Mouse (Mus musculus): Measurements from ENCODE around the gene Selplg. TPM values are rescaled to one million over a fixed set of nuclear protein-coding genes. Genes with fewer than 3 reads are reported as not detected.

The Selplg gene
- polyA plus RNA-seq, 1 experiment from 2014 or later = 2.5 TPM

DNA sequence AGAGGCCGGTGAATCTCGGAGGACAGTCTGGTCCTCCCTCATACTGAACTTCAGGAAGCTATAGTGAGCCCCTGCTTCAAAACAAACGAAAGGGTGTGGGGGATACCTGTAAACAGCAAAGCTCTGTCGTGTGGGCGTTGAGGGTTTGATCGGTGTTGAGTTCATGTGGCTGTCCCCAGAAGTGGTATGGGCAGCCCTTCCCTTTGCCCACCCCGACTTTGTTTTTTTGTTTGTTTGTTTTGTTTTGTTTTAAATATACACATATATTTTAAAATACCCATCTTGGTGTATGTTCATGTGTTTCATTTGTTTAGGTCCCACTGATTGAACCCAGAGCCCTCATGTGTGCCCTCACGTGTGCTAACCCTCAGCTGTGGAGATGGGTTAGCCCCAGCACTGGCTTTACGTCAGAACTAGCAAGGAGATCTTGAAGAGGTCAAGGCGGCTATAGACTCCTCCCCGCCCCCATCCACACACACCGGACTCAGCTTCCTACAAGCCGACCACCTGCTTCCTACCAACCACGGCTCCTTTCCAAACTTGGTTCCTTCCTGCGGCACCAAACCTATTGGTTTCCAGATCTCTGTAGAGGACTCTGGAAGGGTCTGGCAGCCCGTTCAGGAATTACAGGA is 988 bp upstream of the Selplg start:
- no peaks in the 10 kb centered on the region for H3K27me3 ChIP-seq
- H3K36me3 ChIP-seq = peaks cover 3% of the 10 kb centered on the region; the same call in 1 of the 2 replicates
- peaks cover 9% of the 10 kb centered on the region; the same call in 1 of the 2 replicates for H3K4me1 ChIP-seq (replicated peaks)
- no peak overlapping the region for H3K9ac ChIP-seq
- H3K4me2 ChIP-seq = no peak overlapping the region
- H3K4me3 ChIP-seq = no peak overlapping the region
- ATAC-seq (ENCODE audit: low read depth) = no peak
- whole genome bisulfite sequencing = 67% methylated on average over 16 of the region's 16 CpGs
- H3K9me3 ChIP-seq = no peaks in the 10 kb centered on the region
- no peak overlapping the region for H3K27ac ChIP-seq (replicated peaks)

DNA sequence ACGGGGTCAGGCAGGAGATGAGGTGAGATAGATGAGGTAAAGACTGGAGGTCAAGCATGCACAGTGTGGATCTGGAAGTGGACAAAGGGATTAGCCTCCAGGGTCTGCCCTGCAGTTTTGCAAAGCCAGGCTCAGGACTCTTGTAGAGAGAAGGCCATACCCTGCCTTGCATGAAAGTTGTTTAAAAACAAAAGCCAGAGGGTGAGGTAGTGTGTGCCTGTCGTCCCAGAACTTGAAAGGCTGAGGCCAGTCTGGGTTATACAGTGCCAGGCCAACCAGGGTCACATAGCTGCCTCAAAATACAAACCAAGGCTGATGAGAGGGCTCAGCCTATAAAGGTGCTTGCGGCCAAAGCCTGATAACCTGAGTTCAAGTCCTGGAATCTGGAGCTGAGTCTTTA is 703 bp downstream of the Selplg start:
- Histone ChIP-seq H3K4me2 (no peak overlapping the region), H3K27ac (replicated peaks) (no peak overlapping the region), H3K9me3 (no peaks in the 10 kb centered on the region), H3K4me1 (replicated peaks) (peaks cover 9% of the 10 kb centered on the region; the same call in 1 of the 2 replicates), H3K27me3 (no peaks in the 10 kb centered on the region), H3K9ac (no peak overlapping the region), H3K4me3 (no peak overlapping the region), H3K36me3 (no peaks in the 10 kb centered on the region)
- no peak for ATAC-seq (ENCODE audit: low read depth)
- 67% methylated on average over 3 of the region's 3 CpGs for WGBS

DNA sequence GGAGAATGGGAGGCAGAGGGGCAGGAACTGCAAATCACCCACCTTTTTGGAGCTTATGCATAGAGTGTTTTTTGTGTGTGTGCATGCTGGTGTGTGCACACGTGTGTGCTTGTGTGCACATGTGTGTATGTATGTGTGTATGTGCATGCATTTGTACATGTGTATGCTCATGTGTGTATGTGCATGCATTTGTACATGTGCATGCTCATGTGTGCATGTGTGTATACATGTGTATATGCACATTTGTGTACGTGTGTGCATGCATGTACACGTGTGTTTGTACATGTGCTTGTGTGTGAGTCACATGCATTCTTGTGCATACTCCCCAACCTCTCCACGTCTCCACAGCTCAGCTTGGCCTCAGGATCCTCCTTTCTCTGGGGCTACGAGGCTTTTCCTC is 1.6 kb downstream of the Selplg start:
- no peak for ATAC-seq (ENCODE audit: low read depth)
- H3K9me3 ChIP-seq = no peaks in the 10 kb centered on the region
- peaks cover 9% of the 10 kb centered on the region; the same call in 1 of the 2 replicates for H3K4me1 ChIP-seq (replicated peaks)
- H3K27me3 ChIP-seq = no peaks in the 10 kb centered on the region
- H3K4me2 ChIP-seq = no peak overlapping the region
- no peak overlapping the region for H3K4me3 ChIP-seq
- no peak overlapping the region for H3K27ac ChIP-seq (replicated peaks)
- no peaks in the 10 kb centered on the region for H3K36me3 ChIP-seq
- WGBS = 84% methylated on average over 5 of the region's 5 CpGs
- H3K9ac ChIP-seq = no peak overlapping the region

DNA sequence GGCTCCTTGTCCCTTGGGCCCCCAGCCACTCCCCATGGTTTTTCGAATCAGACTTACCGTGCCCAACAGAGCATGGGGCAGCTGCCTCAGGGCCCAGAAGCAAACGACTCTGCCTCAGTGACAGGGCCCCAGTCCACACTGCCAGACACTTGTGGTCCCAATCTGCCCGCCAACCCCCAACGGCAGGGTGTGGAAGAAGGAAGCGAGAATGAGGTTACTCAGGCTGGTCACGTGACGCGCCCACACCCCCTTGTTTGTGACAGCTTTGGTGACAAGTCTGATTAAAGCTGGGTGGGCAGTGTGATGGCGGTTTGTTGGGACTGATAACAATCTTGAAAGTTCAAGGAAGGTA is 2.2 kb downstream of the Selplg start:
- Histone ChIP-seq H3K4me1 (replicated peaks) (peaks cover 9% of the 10 kb centered on the region; the same call in 1 of the 2 replicates), H3K4me2 (no peak overlapping the region), H3K9ac (no peak overlapping the region), H3K27ac (replicated peaks) (no peak overlapping the region), H3K9me3 (no peaks in the 10 kb centered on the region), H3K27me3 (no peaks in the 10 kb centered on the region), H3K36me3 (no peaks in the 10 kb centered on the region), H3K4me3 (no peak overlapping the region)
- ATAC-seq (ENCODE audit: low read depth) = no peak
- 70% methylated on average over 10 of the region's 10 CpGs for WGBS

DNA sequence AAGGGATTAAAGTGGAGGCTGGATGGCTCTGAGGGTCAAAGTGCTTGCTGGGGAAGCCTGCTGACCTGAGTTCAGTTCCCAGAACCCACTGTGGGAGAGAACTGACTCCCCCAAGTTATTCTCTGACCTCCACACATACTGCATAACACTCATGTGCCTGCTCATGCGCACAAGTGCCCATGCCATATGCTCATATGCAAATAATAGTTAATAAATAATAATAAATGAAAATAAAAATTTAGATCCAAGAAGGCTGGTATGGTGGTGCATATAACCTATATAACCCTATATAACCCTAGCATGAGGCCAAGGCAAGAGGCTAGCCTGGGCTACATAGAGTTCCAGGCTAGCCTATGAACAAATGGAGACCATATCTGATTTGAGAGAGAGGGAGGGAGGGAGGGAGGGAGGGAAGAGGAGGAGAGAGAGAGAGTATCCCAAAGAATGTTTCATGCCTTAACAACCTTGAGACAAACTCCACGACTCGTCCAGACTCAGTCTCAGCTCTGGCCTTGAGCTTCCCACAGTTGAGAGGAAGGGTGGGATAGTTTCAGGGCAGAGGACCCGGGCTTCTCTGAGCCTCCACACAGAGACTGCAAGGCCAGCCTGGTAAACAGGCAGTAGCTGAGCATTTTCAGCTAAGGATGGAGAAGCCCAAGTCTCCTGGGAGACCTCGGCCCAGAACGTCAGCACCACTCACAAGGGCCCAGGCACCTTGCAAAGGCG is 2.7 kb downstream of the Selplg start:
- Histone ChIP-seq H3K9me3 (no peaks in the 10 kb centered on the region), H3K4me2 (no peak overlapping the region), H3K9ac (no peak overlapping the region), H3K36me3 (no peaks in the 10 kb centered on the region), H3K4me1 (replicated peaks) (peaks cover 9% of the 10 kb centered on the region; the same call in 1 of the 2 replicates), H3K4me3 (no peak overlapping the region), H3K27me3 (no peaks in the 10 kb centered on the region), H3K27ac (replicated peaks) (no peak overlapping the region)
- 83% methylated on average over 7 of the region's 7 CpGs for WGBS
- no peak for ATAC-seq (ENCODE audit: low read depth)

DNA sequence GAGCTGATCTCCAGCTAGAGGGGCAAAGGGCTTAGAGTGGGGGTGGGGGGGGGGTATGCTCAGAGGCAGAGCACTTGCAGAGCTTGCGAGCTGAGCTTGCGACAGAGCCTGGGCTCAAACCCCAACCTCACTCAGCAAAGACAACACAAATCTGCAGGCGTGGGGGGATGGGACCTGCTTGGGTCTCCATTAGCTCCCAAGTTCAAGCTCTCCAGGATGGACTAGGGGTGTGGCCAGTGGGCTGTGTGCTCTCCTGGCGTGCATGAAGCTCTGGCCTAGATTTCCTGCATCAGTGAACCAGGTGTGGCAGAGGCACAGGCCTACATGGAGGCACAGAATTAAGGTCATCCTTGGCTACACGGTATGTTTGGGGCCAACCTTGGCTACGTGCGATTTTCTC is 4.0 kb downstream of the Selplg start:
- 60% methylated on average over 7 of the region's 7 CpGs for WGBS

DNA sequence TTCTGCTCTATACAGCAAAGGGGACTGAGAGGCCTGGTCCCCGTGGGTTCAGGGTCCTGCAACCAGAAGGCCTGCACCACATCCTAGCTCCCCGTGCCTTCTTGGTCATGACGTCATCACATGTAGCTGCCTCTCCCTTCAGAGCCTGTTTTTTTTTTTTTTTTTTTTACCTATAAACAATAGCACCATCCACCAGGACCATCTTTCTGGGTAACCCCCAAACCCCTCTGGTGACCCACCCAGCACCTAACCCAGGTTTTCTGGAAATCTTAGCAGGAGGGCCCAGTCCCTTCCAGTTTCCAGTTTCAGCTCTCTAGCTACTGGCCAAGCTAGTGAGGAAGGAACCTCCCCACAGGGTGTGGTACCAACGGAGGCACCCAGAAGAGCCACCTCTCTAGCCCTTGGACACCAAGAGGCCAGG is 4.4 kb downstream of the Selplg start:
- Histone ChIP-seq H3K27ac (replicated peaks) (no peak overlapping the region), H3K4me1 (replicated peaks) (peaks cover 9% of the 10 kb centered on the region; the same call in 1 of the 2 replicates), H3K4me3 (no peak overlapping the region), H3K27me3 (no peaks in the 10 kb centered on the region), H3K9me3 (no peaks in the 10 kb centered on the region), H3K36me3 (no peaks in the 10 kb centered on the region), H3K4me2 (no peak overlapping the region), H3K9ac (no peak overlapping the region)
- 54% methylated on average over 4 of the region's 4 CpGs for WGBS
- no peak for ATAC-seq (ENCODE audit: low read depth)

More for the DNA sequence above, 4.0 kb downstream of the Selplg start:
- H3K9me3 ChIP-seq = no peaks in the 10 kb centered on the region
- no peak for ATAC-seq (ENCODE audit: low read depth)
- no peak overlapping the region for H3K4me3 ChIP-seq
- no peak overlapping the region for H3K27ac ChIP-seq (replicated peaks)
- H3K4me1 ChIP-seq (replicated peaks) = peaks cover 9% of the 10 kb centered on the region; the same call in 1 of the 2 replicates
- no peaks in the 10 kb centered on the region for H3K27me3 ChIP-seq
- no peaks in the 10 kb centered on the region for H3K36me3 ChIP-seq
- H3K9ac ChIP-seq = no peak overlapping the region
- H3K4me2 ChIP-seq = no peak overlapping the region

DNA sequence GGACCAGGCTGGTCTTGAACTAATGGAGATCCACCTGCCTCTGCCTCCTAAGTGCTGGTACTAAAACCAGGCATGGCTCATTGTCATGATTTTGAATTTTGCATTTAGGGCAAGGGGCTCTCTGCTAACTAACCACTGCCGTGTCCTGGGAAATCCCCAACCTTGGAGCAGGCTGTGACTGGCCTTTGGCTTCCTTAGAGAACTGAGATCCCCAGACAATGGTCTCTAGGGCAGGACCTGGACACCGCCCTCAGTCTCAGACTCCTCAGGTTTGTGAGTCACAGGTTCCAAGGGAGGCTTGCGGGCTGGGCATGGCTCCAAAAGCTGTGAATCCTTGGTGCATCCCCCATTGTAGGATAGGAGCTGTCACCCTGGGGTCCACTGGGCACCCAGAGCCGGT is 5.8 kb downstream of the Selplg start:
- no peaks in the 10 kb centered on the region for H3K27me3 ChIP-seq
- no peak overlapping the region for H3K4me3 ChIP-seq
- ATAC-seq (ENCODE audit: low read depth) = no peak
- 91% methylated on average over 4 of the region's 4 CpGs for WGBS
- H3K4me1 ChIP-seq (replicated peaks) = no peaks in the 10 kb centered on the region
- H3K36me3 ChIP-seq = no peaks in the 10 kb centered on the region
- H3K4me2 ChIP-seq = no peak overlapping the region
- no peak overlapping the region for H3K9ac ChIP-seq
- no peak overlapping the region for H3K27ac ChIP-seq (replicated peaks)
- H3K9me3 ChIP-seq = no peaks in the 10 kb centered on the region

DNA sequence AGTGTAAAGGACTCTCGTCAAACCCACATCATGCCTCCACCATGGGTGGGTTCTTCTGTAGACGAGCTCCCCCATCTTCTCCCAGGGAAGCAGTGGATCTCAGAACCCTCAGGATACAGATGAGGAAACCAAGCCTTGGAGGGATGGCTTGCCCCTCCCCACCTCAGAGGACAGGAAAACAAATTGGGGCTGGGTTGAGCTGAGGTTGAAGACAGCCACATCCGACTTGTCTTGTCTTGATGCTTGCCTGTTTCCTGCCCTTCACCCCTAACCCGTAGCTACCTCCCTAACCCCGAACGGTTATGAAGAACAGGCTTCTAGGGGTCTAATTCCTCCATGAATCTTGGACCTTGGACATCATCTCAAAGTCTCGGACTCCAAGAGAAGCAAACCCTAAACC is 6.9 kb downstream of the Selplg start:
- no peak overlapping the region for H3K27ac ChIP-seq (replicated peaks)
- no peak overlapping the region for H3K4me2 ChIP-seq
- no peaks in the 10 kb centered on the region for H3K27me3 ChIP-seq
- no peaks in the 10 kb centered on the region for H3K4me1 ChIP-seq (replicated peaks)
- WGBS = 86% methylated on average over 7 of the region's 7 CpGs
- no peak for ATAC-seq (ENCODE audit: low read depth)
- H3K9ac ChIP-seq = no peak overlapping the region
- H3K36me3 ChIP-seq = no peaks in the 10 kb centered on the region
- H3K9me3 ChIP-seq = no peaks in the 10 kb centered on the region
- no peak overlapping the region for H3K4me3 ChIP-seq

DNA sequence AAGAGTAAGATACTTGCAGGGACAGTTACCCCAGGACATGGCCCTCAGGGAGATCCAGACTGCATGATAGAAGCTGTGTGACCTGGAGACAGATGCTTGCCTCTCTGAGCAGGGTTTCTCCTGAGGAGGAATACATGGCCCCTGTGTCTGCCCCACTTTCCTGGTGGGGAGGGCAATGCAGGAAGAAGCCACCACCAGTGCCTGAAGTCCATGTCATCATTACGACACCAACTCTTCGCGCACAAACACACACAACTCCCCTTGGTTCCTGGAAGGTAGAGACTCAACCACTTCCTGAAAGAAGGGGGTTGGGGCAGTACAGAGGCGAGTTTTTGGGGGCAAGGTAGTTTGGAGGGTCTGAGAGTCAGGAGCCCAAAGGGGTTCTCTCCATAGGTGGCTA is 8.2 kb downstream of the Selplg start:
- no peak overlapping the region for H3K4me2 ChIP-seq
- no peak for ATAC-seq (ENCODE audit: low read depth)

DNA sequence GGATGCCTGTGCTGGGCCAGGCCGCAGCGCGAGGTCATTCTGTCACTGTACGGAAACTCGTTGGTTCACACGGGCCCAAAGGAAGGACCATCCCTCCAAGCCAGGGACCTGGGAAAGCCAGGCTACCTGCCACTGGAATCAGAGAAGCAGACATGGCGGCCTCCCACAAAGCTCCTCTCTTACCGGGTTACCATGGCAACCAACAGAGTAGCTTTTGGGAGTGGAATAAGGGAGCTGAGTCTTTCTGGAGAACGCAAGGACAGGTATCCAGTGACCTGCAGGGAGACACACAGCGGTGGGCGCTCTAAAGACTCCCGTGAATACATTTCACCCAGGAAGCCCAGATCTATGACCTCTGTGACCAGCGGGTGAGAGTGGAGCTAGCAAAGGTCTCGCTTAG is 13.9 kb downstream of the Selplg start:
- Histone ChIP-seq H3K27me3 (no peaks in the 10 kb centered on the region; the same call in 1 of the 2 replicates), H3K36me3 (no peaks in the 10 kb centered on the region), H3K4me3 (no peak overlapping the region), H3K4me1 (replicated peaks) (no peaks in the 10 kb centered on the region), H3K9ac (no peak overlapping the region), H3K27ac (replicated peaks) (no peak overlapping the region), H3K9me3 (no peaks in the 10 kb centered on the region), H3K4me2 (no peak overlapping the region)
- 76% methylated on average over 14 of the region's 14 CpGs for WGBS
- no peak for ATAC-seq (ENCODE audit: low read depth)

More for the DNA sequence above, 8.2 kb downstream of the Selplg start:
- Histone ChIP-seq H3K27ac (replicated peaks) (no peak overlapping the region), H3K27me3 (no peaks in the 10 kb centered on the region), H3K4me1 (replicated peaks) (no peaks in the 10 kb centered on the region), H3K36me3 (no peaks in the 10 kb centered on the region), H3K9ac (no peak overlapping the region), H3K4me3 (no peak overlapping the region), H3K9me3 (no peaks in the 10 kb centered on the region)
- 84% methylated on average over 4 of the region's 4 CpGs for WGBS

DNA sequence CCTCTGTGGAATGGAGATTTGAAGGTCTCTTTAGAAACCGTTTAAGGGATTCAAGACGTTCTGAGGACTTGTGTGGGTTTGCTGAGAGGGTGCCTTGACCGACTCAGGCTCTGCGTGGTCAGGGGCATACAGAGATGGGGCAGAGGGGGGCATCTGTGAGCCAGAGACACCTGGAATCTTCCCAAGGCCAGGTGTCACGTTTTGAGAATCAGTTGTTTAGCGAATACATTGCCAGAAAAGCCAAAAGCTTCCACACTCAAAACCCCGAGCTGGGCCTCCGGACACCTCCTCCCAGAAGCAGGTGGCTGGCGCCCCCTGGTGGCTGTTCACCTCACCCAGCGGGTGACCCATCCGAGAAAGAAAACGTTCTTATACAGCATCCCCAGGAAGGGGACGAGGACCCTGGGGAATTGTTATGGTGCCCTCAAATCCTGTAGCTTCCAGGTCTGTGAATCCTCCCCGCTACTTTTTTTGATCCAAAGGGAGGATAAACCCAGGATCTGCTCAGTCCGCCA is 16.7 kb downstream of the Selplg start:
- Histone ChIP-seq H3K4me1 (replicated peaks) (no peaks in the 10 kb centered on the region), H3K4me2 (no peak overlapping the region), H3K36me3 (no peaks in the 10 kb centered on the region), H3K27me3 (no peaks in the 10 kb centered on the region; the same call in 1 of the 2 replicates), H3K4me3 (no peak overlapping the region), H3K9ac (0 out of 2 replicates have a peak overlapping the region, but pooled peaks have one; percentile 9), H3K27ac (replicated peaks) (no peak overlapping the region), H3K9me3 (peaks cover 5% of the 10 kb centered on the region; the same call in 1 of the 2 replicates)
- 10% methylated on average over 15 of the region's 15 CpGs for WGBS
- ATAC-seq (ENCODE audit: low read depth) = no peak

All from neural tube, embryonic 13.5 days (tissue).